Mouse (Mus musculus): ENCODE data around the gene Tmem246. TPM values are rescaled to one million over a fixed set of nuclear protein-coding genes. Genes with fewer than 3 reads are reported as not detected.

Gene Tmem246
- polyA plus RNA-seq, 1 experiment from 2014 or later, result 35.8 TPM

Other genes starting within 250 kb of the Tmem246 start
- gene Acnat2, start 189.7 kb downstream of the Tmem246 start, polyA plus RNA-seq (2016; fragmentation: Nextera tagmentation; extraction: Ambion mirVana), result not detected in 2 replicates
- gene Acnat1, start 124.0 kb downstream of the Tmem246 start, polyA plus RNA-seq (2016; fragmentation: Nextera tagmentation; extraction: Ambion mirVana), result not detected in 2 replicates
- gene Baat, start 91.3 kb downstream of the Tmem246 start, polyA plus RNA-seq (2016; fragmentation: Nextera tagmentation; extraction: Ambion mirVana), result not detected in 2 replicates
- 69.5 and 81.7 TPM in 2 replicates for gene Mrpl50, start 76.8 kb downstream of the Tmem246 start, polyA plus RNA-seq (2016; fragmentation: Nextera tagmentation; extraction: Ambion mirVana)
- 6.3 and 8.6 TPM in 2 replicates for gene Zfp189, start 76.7 kb downstream of the Tmem246 start, polyA plus RNA-seq (2016; fragmentation: Nextera tagmentation; extraction: Ambion mirVana)
- 0.74 TPM in 1 of 2 replicates, not detected in the other for gene Aldob, start 48.3 kb downstream of the Tmem246 start, polyA plus RNA-seq (2016; fragmentation: Nextera tagmentation; extraction: Ambion mirVana)
- 26.4 and 32.8 TPM in 2 replicates for gene Rnf20, start 34.1 kb upstream of the Tmem246 start, polyA plus RNA-seq (2016; fragmentation: Nextera tagmentation; extraction: Ambion mirVana)
- 0.06 and 0.11 TPM in 2 replicates for gene Ppp3r2, start 84.1 kb upstream of the Tmem246 start, polyA plus RNA-seq (2016; fragmentation: Nextera tagmentation; extraction: Ambion mirVana)
- 2.1 and 2.7 TPM in 2 replicates for gene Grin3a, start 247.9 kb upstream of the Tmem246 start, polyA plus RNA-seq (2016; fragmentation: Nextera tagmentation; extraction: Ambion mirVana)

All from heart, embryonic 10.5 days (tissue).